Mouse (Mus musculus): Measurements from ENCODE around the gene Depdc1b.

Depdc1b gene

GRCm38 (mm10) chr13:108354804-108355552, 38.8 kb downstream of the Depdc1b start:
- no peak for DNase-seq (ENCODE audit: low spot score)

GRCm38 (mm10) chr13:108357362-108357761, 41.2 kb downstream of the Depdc1b start:
- DNase-seq (ENCODE audit: low spot score), result no peak

DNA sequence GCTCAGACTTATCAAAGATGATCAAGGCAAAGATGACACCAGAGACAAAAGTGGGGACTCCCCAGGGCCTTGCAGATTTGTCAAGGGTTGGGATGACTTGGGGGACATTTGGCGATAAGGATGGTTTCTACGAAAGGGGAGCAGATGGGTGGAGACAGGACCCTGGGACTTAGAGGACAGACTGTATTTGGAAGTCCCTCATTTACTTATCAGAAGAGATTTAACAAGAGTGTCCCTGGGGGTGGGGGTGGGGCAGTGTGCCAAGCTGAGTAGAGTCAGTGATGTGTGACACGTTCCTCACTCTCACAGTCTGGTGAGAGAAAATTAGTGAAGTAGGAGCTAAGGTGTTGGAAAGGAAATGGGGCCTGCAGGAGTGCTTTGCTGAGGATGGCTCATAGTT, 42.1 kb downstream of the Depdc1b start:
- no peak for DNase-seq (ENCODE audit: low spot score)

GRCm38 (mm10) chr13:108367496-108367895, 51.4 kb downstream of the Depdc1b start:
- DNase-seq (ENCODE audit: low spot score), result no peak

DNA sequence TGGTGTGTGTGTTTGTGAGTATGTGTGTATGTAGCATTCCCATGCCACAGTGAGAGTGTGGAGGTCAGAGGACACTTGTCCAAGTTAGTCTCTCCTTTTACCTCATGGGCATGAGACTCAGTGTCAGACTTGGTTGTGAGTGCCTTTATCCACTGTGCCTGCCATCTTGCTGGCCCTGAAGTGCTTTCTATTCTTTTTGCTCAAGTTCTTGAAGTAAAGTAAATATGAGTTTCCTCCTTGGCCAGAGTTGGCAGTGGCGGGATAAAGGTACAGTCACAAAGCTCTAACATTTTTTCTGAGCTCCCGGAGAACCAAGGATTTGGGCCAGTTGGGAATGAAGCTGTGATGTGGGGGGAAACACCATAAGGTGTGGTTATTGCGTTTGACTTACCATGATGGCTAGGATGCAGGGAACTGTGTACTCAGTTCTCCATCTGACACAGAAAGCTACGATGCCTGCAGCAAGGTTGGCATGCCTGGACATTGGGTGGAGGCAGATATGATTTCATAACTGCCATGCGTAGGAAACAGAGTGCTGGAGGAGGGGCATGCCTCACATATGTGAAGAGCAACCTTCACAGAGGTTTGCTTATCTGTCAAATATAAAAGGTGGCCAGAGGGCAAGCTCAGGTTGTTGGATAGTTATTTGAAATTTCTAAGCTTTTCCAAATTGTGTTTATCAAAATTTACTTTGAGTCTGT, 54.3 kb downstream of the Depdc1b start:
- no peak for DNase-seq (ENCODE audit: low spot score)

DNA sequence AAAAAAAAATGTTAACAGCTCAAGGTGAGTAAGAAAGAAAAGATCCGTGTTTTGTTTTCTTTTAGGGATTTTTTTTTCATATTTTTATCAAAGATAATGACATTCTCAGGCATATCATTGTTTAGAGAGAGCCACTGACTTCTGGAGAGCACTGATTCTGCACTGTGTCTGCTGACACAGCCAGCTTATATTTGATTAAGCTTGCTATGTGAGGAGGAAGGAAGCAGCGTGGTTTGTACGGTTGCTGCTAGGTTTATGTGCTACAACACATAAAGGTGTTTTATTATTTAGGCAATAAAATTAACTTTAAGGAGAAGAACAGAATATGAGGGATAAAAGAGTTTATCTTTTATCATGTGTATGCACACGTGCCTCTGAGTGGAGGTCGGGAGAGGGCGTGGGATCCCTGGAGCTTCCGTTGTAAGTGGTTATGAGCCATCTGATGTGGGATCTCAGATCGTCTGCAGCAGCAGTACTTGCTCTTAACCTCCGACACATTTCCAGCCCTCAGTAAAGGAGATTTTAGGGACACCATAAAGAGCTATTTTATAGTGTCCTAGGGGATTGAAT, 55.3 kb downstream of the Depdc1b start:
- no peak for DNase-seq (ENCODE audit: low spot score)

GRCm38 (mm10) chr13:108373231-108373630, 57.1 kb downstream of the Depdc1b start:
- DNase-seq (ENCODE audit: low spot score), result no peak

GRCm38 (mm10) chr13:108376637-108377036, 60.5 kb downstream of the Depdc1b start:
- DNase-seq (ENCODE audit: low spot score), result no peak

GRCm38 (mm10) chr13:108381161-108381560, 65.0 kb downstream of the Depdc1b start:
- DNase-seq (ENCODE audit: low spot score), result no peak

DNA sequence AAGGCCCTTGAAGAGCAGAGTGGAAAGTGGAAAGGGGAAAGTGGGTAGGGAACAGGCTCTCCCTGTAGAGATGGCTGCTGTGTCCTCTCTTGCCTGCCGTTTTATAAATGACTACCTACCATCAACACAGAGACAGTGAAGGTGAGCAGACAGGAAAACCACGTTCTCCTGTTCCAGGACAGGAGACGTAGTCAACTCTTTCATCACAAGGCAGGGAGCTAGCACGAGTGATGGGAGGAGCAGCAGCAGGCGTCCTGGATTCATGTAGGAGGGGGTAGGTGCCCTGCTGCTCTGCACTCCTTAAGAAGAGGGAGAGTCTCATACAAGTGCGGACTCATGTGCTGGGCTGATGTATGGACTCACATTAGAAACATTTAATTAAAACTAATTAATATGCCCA, 66.9 kb downstream of the Depdc1b start:
- no peak for DNase-seq (ENCODE audit: low spot score)

GRCm38 (mm10) chr13:108386058-108386457, 69.9 kb downstream of the Depdc1b start:
- DNase-seq (ENCODE audit: low spot score), result no peak

- peak; percentile 65 for DNase-seq (ENCODE audit: low spot score)
Observed at GRCm38 (mm10) chr13:108390565-108390964, 74.4 kb downstream of the Depdc1b start.

GRCm38 (mm10) chr13:108403197-108403596, 87.1 kb downstream of the Depdc1b start:
- DNase-seq (ENCODE audit: low spot score), result no peak

DNA sequence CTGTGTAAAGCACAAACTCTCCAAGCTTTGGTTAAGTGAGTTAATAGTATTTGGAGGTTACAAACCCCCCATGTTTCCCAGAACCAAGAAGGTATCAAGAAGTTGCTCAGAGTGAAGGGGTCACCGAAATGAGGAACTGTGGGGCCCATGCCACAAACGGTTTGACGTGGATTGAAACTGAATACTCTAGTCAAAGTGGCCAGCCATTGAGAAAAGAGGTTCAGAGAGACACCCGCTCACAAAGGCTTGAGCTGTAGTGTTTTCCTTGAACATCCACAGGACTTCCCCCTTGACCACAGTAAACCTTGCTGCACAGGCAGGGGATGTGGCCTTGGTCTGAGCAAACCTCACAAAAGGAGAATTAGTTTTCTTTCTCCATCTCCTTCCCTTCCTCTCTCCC, 88.2 kb downstream of the Depdc1b start:
- no peak for DNase-seq (ENCODE audit: low spot score)

- DNase-seq (ENCODE audit: low spot score), result no peak
Observed at GRCm38 (mm10) chr13:108415464-108415863, 99.3 kb downstream of the Depdc1b start.

DNA sequence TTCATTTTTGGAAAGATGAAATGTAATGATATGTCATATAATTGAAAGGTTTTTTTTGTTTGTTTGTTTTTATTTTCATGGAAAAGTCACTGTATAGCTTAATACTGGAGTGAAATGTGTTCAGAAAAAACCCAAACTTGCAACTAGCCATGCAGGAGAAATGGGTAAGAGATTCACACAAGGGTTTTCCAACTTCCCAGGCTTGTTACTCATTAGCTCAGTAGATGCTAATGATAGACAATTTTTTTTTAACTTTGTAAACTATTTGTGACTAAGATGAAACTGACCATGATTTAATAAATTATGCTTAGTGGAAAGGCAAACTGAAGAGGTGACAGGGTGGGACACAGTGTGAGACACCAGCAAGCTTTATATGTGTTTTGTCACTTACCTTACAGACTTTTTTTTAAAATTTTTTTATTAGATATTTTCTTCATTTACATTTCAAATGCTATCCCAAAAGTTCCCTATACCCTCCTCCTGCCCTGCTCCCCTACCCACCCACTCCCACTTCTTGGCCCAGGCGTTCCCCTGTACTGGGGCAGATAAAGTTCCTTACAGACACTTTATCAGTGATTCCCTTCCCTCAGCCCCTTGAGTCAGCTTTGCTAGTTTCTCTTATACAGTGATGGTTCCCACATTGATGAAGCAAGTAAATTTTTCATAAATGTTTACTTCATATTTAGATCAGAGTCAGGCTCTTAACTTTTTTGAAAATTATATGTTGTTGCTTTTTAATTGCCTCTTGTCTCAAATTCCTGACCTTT, 102.8 kb downstream of the Depdc1b start:
- no peak for DNase-seq (ENCODE audit: low spot score)

- DNase-seq (ENCODE audit: low spot score), result peak; percentile 19
Observed at GRCm38 (mm10) chr13:108426322-108426721, 110.2 kb downstream of the Depdc1b start.

DNA sequence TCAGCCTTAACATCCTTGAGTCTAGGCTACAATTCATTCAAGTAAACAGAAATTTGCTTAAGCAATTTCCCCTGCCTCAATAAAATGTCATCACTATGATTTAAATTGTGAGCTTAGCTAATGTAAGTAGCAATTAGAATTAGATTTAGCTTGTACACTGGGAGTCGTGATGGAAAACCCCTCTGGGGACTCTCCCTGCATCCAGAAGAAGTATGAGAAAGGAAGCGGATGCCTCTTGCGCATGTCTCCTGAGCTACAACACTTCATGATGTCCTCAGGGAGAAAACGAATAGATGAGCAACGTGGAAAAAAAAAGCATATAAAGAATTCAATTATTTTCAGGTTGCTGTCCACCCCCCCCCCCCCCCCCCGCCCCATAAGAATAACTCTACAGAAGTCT, 112.7 kb downstream of the Depdc1b start:
- no peak for DNase-seq (ENCODE audit: low spot score)

GRCm38 (mm10) chr13:108429623-108430022, 113.5 kb downstream of the Depdc1b start:
- no peak for DNase-seq (ENCODE audit: low spot score)

GRCm38 (mm10) chr13:108431776-108432175, 115.6 kb downstream of the Depdc1b start:
- no peak for DNase-seq (ENCODE audit: low spot score)

DNA sequence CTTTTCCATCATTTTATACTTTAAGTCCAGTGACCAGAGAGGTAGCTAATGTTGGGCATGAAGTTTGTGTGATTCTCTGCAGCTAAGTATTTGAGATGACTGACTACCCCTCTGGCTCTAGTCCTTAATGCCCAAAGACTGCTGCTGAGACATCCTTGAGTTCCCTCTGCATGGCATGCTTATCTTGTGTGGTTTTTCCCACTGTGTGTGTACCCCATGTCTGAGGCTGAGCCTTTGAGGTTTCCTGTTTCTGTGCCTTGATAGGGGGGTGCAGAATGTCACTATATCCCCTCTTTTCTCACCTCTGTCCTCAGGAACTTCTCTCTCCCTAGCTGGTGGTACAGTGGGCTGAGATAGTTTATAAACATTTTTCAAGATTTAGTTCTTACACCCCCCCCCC, 119.6 kb downstream of the Depdc1b start:
- no peak for DNase-seq (ENCODE audit: low spot score)

GRCm38 (mm10) chr13:108437424-108437823, 121.3 kb downstream of the Depdc1b start:
- no peak for DNase-seq (ENCODE audit: low spot score)

GRCm38 (mm10) chr13:108439012-108439411, 122.9 kb downstream of the Depdc1b start:
- DNase-seq (ENCODE audit: low spot score), result no peak

Measured in T-cell, adult 2 months (primary cell).